Comparison of ENCODE assay signal across 25 mouse cellular contexts in genomic region chr3:103203554-103203953, GRCm38 (mm10). TPM values are rescaled to one million over a fixed set of nuclear protein-coding genes. Genes with fewer than 3 reads are reported as not detected.
DNase-seq lines count a peak whose midpoint lies in the region; ATAC-seq and TF ChIP-seq lines count a peak whose summit lies in the region.
"Had no signal": no experiment of that assay in that cellular context is flagged by ENCODE, and none has a peak within 500 bp of the region (broad histone marks: within the 10 kb centered on the region; RNA-seq: fewer than 3 reads in every experiment).

No protein-coding gene starts in this region.

- WGBS in heart, embryonic 10.5 days = 92% methylated on average over 1 of the region's 1 CpGs
- 95% methylated on average over 1 of the region's 1 CpGs for WGBS in heart, adult 2 months
- whole genome bisulfite sequencing in hindbrain, embryonic 12.5 days = 88% methylated on average over 1 of the region's 1 CpGs

- H3K27ac ChIP-seq in heart, embryonic 10.5 days = no peak overlapping the region
- H3K27ac ChIP-seq in heart, adult 2 months = no peak overlapping the region
- peak overlapping the region; percentile 89 for H3K27ac ChIP-seq in ES-E14 (ENCODE audit: insufficient read depth, low read depth, low read length, poor library complexity, severe bottlenecking)
- H3K27ac ChIP-seq in hindbrain, embryonic 12.5 days = no peak overlapping the region
- H3K27ac ChIP-seq: embryonic facial prominence, embryonic 12.5 days; embryonic facial prominence, embryonic 15.5 days; heart, embryonic 13.5 days; hindbrain, embryonic 15.5 days had no signal

- no peak overlapping the region for H3K4me2 ChIP-seq in hindbrain, embryonic 12.5 days (replicated peaks)
- H3K4me2 ChIP-seq: embryonic facial prominence, embryonic 12.5 days; embryonic facial prominence, embryonic 15.5 days; heart, embryonic 13.5 days; hindbrain, embryonic 15.5 days had no signal

- no peak for ATAC-seq in hindbrain, embryonic 12.5 days (ENCODE audit: low FRiP score)
- ATAC-seq: forebrain, embryonic 14.5 days had no signal

- H3K36me3 ChIP-seq in heart, embryonic 10.5 days = 0 out of 2 replicates have a peak, but pooled peaks cover 2% of the 10 kb centered on the region
- no peaks in the 10 kb centered on the region for H3K36me3 ChIP-seq in heart, adult 2 months (ENCODE audit: control insufficient read depth, insufficient read depth, low read length)
- H3K36me3 ChIP-seq in ES-E14 (ENCODE audit: control insufficient read depth, insufficient read depth, low read length, poor library complexity, severe bottlenecking) = peaks cover 2% of the 10 kb centered on the region; the same call in 1 of the 2 replicates
- no peaks in the 10 kb centered on the region for H3K36me3 ChIP-seq in hindbrain, embryonic 12.5 days
- H3K36me3 ChIP-seq: embryonic facial prominence, embryonic 12.5 days; embryonic facial prominence, embryonic 15.5 days; heart, embryonic 13.5 days; hindbrain, embryonic 15.5 days had no signal

- no peak for TF ChIP-seq CTCF in heart, adult 2 months (IDR thresholded peaks at IDR 0.05)

- no peaks in the 10 kb centered on the region; the same call in 1 of the 2 replicates for H3K9me3 ChIP-seq in heart, embryonic 10.5 days
- H3K9me3 ChIP-seq in ES-E14 (ENCODE audit: control insufficient read depth, insufficient read depth, low read depth, low read length) = no peaks in the 10 kb centered on the region
- H3K9me3 ChIP-seq in hindbrain, embryonic 12.5 days (replicated peaks) = no peaks in the 10 kb centered on the region; the same call in 1 of the 2 replicates
- H3K9me3 ChIP-seq: embryonic facial prominence, embryonic 12.5 days; embryonic facial prominence, embryonic 15.5 days had no signal

- H3K79me2 ChIP-seq in heart, adult 2 months (replicated peaks; ENCODE audit: control insufficient read depth, insufficient read depth, low read length) = no peaks in the 10 kb centered on the region

- intact Hi-C loops in heart, adult 2 months (cut with DNase I) = no loop called here

- no peak overlapping the region for H3K9ac ChIP-seq in heart, adult 2 months (ENCODE audit: low read depth, low read length)
- no peak overlapping the region for H3K9ac ChIP-seq in ES-E14 (ENCODE audit: insufficient read depth, low read depth, low read length, poor library complexity, severe bottlenecking)
- no peak overlapping the region for H3K9ac ChIP-seq in hindbrain, embryonic 12.5 days
- H3K9ac ChIP-seq: embryonic facial prominence, embryonic 12.5 days; embryonic facial prominence, embryonic 15.5 days; heart, embryonic 13.5 days; hindbrain, embryonic 15.5 days had no signal

- no peak for TF ChIP-seq POLR2A in heart, adult 2 months (IDR thresholded peaks at IDR 0.05; ENCODE audit: insufficient read depth, low read depth, low read length)

- no peak for TF ChIP-seq EP300 in heart, adult 2 months (IDR thresholded peaks at IDR 0.05; ENCODE audit: insufficient read depth, low read depth, low read length)

- peak; percentile 19 for DNase-seq in heart, embryonic 10.5 days (ENCODE audit: low spot score)
- no peak for DNase-seq in heart, adult 2 months
- DNase-seq in testis, postnatal 10 days (ENCODE audit: low spot score) = peak; percentile 8
- no peak for DNase-seq in testis, postnatal 14 days (ENCODE audit: low spot score)
- DNase-seq in ES-E14 (ENCODE audit: low read depth, low spot score) (no peak), ZHBTc4 (ENCODE audit: low read depth, low spot score) (peak; percentile 71)
- DNase-seq in right cerebral cortex, adult 2 months (ENCODE audit: low spot score in 2 of 2) = no peak
- DNase-seq: adrenal gland, adult 2 months; adrenal gland, postnatal 14 days; B cell, adult 2 months; cerebellum, adult 11 months; cerebellum, adult 2 months; cerebellum, adult 9-11 months; cerebellum, postnatal 25 days; gastrocnemius, postnatal 10 days; heart, postnatal 14 days; heart, postnatal 4 days; kidney, adult 11 months had no signal

- H3K4me1 ChIP-seq in heart, embryonic 10.5 days = peaks cover 3% of the 10 kb centered on the region; the same call in 1 of the 2 replicates
- no peaks in the 10 kb centered on the region for H3K4me1 ChIP-seq in heart, adult 2 months (ENCODE audit: control insufficient read depth, insufficient read depth, low read length)
- peaks cover 14 to 16% of the 10 kb centered on the region in 2 experiments for H3K4me1 ChIP-seq in ES-E14 (ENCODE audit: control insufficient read depth in 2 of 2, insufficient read depth in 2 of 2, low read length in 2 of 2, poor library complexity in 1 of 2)
- H3K4me1 ChIP-seq in hindbrain, embryonic 12.5 days = no peaks in the 10 kb centered on the region
- H3K4me1 ChIP-seq: embryonic facial prominence, embryonic 15.5 days; hindbrain, embryonic 15.5 days had no signal

- no peak overlapping the region for H3K4me3 ChIP-seq in heart, embryonic 10.5 days
- no peak overlapping the region for H3K4me3 ChIP-seq in heart, adult 2 months
- H3K4me3 ChIP-seq in ES-E14 (ENCODE audit: insufficient read depth in 1 of 2, low read depth in 1 of 2, low read length in 2 of 2, poor library complexity in 1 of 2, severe bottlenecking in 1 of 2) = no peak overlapping the region
- H3K4me3 ChIP-seq in hindbrain, embryonic 12.5 days = no peak overlapping the region
- H3K4me3 ChIP-seq: embryonic facial prominence, embryonic 12.5 days; embryonic facial prominence, embryonic 15.5 days; heart, embryonic 13.5 days; hindbrain, embryonic 15.5 days had no signal

- in situ Hi-C loops in ES-E14 (cut with MboI; ENCODE audit: low sequenced_read_pairs in 2 of 2, unreplicated experiment in 2 of 2) = no loop called here

- H3K27me3 ChIP-seq in heart, embryonic 10.5 days (ENCODE audit: insufficient read depth, poor library complexity, severe bottlenecking) = no peaks in the 10 kb centered on the region
- no peaks in the 10 kb centered on the region for H3K27me3 ChIP-seq in heart, adult 2 months (ENCODE audit: control insufficient read depth, insufficient read depth, low read length)
- H3K27me3 ChIP-seq in hindbrain, embryonic 12.5 days = no peaks in the 10 kb centered on the region
- H3K27me3 ChIP-seq: CH12.LX; embryonic facial prominence, embryonic 12.5 days; embryonic facial prominence, embryonic 15.5 days; heart, embryonic 13.5 days; hindbrain, embryonic 15.5 days had no signal

TF ChIP-seq in ES-E14, 5 proteins besides CTCF, POLR2A, EP300 and RAD21:
- TF ChIP-seq MAFK (IDR thresholded peaks at IDR 0.05; ENCODE audit: insufficient read depth, low read depth, low read length) (no peak), ZNF384 (IDR thresholded peaks at IDR 0.05; ENCODE audit: low read depth, low read length) (no peak), ZC3H11A (IDR thresholded peaks at IDR 0.05; ENCODE audit: borderline replicate concordance, low read depth, low read length) (no peak), HCFC1 (IDR thresholded peaks at IDR 0.05; ENCODE audit: borderline replicate concordance, insufficient read depth, low read length) (no peak), CHD2 (IDR thresholded peaks at IDR 0.05; ENCODE audit: low read depth, low read length) (no peak)

RNA-seq across cellular contexts. Expression of gene Bcas2, which starts 32.1 kb away (rescaled TPM):
- polyA plus RNA-seq in heart, embryonic 10.5 days (2016; fragmentation: Nextera tagmentation; extraction: Ambion mirVana) = 150 and 186 TPM in 2 replicates
- 10 to 100 TPM; 47.8 to 51.1 TPM for total RNA-seq in heart, adult 2 months (2021)
- 20.4 and 35.6 TPM in 2 replicates for polyA plus RNA-seq in heart, adult 2 months (2012; rRNA removed)
- 86.4 and 102 TPM in 2 replicates for total RNA-seq in ES-E14 (2012; rRNA removed)
- 226 and 235 TPM in 2 replicates for polyA plus RNA-seq in hindbrain, embryonic 12.5 days (2016; fragmentation: Nextera tagmentation; extraction: Ambion mirVana)

Comparison
In these comparisons a context has a peak if more than half of its experiments do, and no peak if none do; other contexts are left out.
1. DNase-seq: peak in heart, embryonic 10.5 days (single experiment), testis, postnatal 10 days (single experiment) and ZHBTc4 (single experiment); none in heart, adult 2 months (0 of 2), testis, postnatal 14 days (single experiment), ES-E14 (single experiment) and right cerebral cortex, adult 2 months (0 of 2).